Mouse (Mus musculus) neural tube, embryonic 14.5 days (tissue): Measurements from ENCODE around the gene Agap2. TPM values are rescaled to one million over a fixed set of nuclear protein-coding genes. Genes with fewer than 3 reads are reported as not detected.
"Not testable (repeated sequence)": the region's sequence is repeated elsewhere in the genome, so short reads cannot be mapped to it uniquely, and the experiment has no call there.

Source experiments
- ATAC-seq: fragments of 200-750 bp; cut with Nextera tagmentation; 2 replicates; pipeline ENCODE4 v1.8.0; 2017; ENCODE audit warnings: low read depth, mild to moderate bottlenecking, moderate TSS enrichment, moderate library complexity
- H3K27ac ChIP-seq: fragments of 300-500 bp; sonication (generic); 2 replicates; pipeline ENCODE4 v1.5.1; 2014; ENCODE audit warnings: low read depth, mild to moderate bottlenecking, control low read depth, low read length, moderate library complexity, mixed read lengths
- H3K27me3 ChIP-seq: fragments of 300-500 bp; sonication (generic); 2 replicates; pipeline ENCODE4 v1.6.1; 2014; ENCODE audit warnings: low read length; ENCODE audit not compliant: control insufficient read depth, insufficient read depth
- H3K36me3 ChIP-seq: fragments of 300-500 bp; sonication (generic); 2 replicates; pipeline ENCODE4 v1.6.1; 2014; ENCODE audit warnings: low read length, mixed read lengths; ENCODE audit not compliant: control insufficient read depth, insufficient read depth
- H3K4me1 ChIP-seq: fragments of 300-500 bp; sonication (generic); 2 replicates; pipeline ENCODE4 v1.6.1; 2014; ENCODE audit warnings: low read length; ENCODE audit not compliant: control insufficient read depth, insufficient read depth
- H3K4me2 ChIP-seq: fragments of 300-500 bp; sonication (generic); 2 replicates; pipeline ENCODE4 v1.6.1; 2014; ENCODE audit warnings: mild to moderate bottlenecking, low read depth, low read length, control low read depth
- H3K4me3 ChIP-seq: fragments of 300-500 bp; sonication (generic); 2 replicates; pipeline ENCODE4 v1.5.1; 2014; ENCODE audit warnings: low read depth, low read length, control low read depth, mixed read lengths
- H3K9ac ChIP-seq: fragments of 300-500 bp; sonication (generic); replicated peaks from 2 replicates; pipeline ENCODE4 v1.6.1; 2014; ENCODE audit warnings: low read depth, mild to moderate bottlenecking, control low read depth, low read length, mixed read lengths
- H3K9me3 ChIP-seq: fragments of 300-500 bp; sonication (generic); 2 replicates; pipeline ENCODE4 v1.6.1; 2016; ENCODE audit warnings: low read length; ENCODE audit not compliant: control insufficient read depth
- WGBS: fragments of 180-500 bp; shearing (Covaris S2); extraction: QIAGEN DNeasy Blood & Tissue Kit; methylation state at CpG from one replicate; pipeline ENCODE4 v1.1.7; 2014; 5-methylcytosine and 5-hydroxymethylcytosine counted together
- polyA plus RNA-seq: library from polyadenylated mRNA; unstranded; fragments of >200 nt; fragmentation: Nextera tagmentation; extraction: Ambion mirVana; gene quantifications from 2 replicates; pipeline ENCODE4 v1.2.1, GENCODE M21; 2014

Agap2 gene
- polyA plus RNA-seq, 1 experiment from 2014 or later: 10.6 TPM

DNA sequence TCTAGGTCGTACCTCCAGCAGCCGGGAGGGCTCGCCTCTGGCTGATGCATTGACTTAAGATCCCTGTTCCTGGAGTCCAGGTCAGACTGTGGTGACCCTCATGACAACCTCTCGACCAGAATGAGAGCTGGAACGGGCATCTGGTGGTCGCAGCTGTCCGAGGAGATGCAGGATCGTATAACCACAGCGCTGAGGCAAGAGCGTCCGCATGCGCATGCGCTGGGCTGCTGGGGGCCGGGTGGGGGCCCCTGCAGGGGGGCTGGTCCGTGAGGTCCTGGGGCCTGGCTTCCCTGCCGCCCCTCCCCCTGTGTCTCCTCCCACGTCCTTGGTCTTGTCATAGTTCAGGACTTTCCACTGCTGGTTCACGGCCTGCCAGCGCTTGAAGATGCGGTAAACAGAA lies 18.6 kb upstream of the Agap2 start:
- peaks cover 22% of the 10 kb centered on the region for H3K36me3 ChIP-seq
- no peak for ATAC-seq
- H3K27me3 ChIP-seq: 0 out of 2 replicates have a peak, but pooled peaks cover 1% of the 10 kb centered on the region
- no peaks in the 10 kb centered on the region for H3K9me3 ChIP-seq
- H3K9ac ChIP-seq: no peak overlapping the region
- H3K4me3 ChIP-seq: no peak overlapping the region
- peaks cover 9% of the 10 kb centered on the region for H3K4me1 ChIP-seq
- H3K4me2 ChIP-seq: no peak overlapping the region
- 90% methylated on average over 18 of the region's 20 CpGs for WGBS
- no peak overlapping the region for H3K27ac ChIP-seq

DNA sequence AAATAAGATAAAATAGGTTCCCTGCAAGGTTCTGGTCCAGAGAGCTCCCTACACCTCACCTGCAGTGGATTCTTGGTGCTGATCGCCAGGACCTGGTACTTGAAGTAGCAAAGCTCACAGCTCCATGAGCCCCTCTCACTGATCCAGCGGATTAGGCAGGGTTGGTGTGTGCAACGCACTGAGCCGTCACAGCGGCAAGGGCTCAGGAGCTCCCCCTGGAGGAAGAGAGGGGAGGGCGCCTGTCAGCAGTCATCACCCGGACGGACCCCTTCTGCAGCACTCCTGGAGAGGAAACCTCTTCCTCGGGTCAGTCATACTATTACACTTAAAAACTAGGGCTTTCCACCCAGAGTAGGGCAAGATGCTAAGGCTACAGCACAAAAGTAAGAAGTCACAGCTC lies 16.9 kb upstream of the Agap2 start:
- H3K9me3 ChIP-seq: no peaks in the 10 kb centered on the region
- H3K4me3 ChIP-seq: peak overlapping the region; percentile 79
- peak overlapping the region; percentile 79 for H3K4me2 ChIP-seq
- H3K9ac ChIP-seq: no peak overlapping the region
- peaks cover 12% of the 10 kb centered on the region for H3K4me1 ChIP-seq
- H3K36me3 ChIP-seq: peaks cover 22% of the 10 kb centered on the region
- no peaks in the 10 kb centered on the region for H3K27me3 ChIP-seq
- WGBS: 0% methylated on average over 9 of the region's 9 CpGs
- H3K27ac ChIP-seq: no peak overlapping the region
- ATAC-seq: peak; percentile 10; the same call in 1 of the 2 replicates

DNA sequence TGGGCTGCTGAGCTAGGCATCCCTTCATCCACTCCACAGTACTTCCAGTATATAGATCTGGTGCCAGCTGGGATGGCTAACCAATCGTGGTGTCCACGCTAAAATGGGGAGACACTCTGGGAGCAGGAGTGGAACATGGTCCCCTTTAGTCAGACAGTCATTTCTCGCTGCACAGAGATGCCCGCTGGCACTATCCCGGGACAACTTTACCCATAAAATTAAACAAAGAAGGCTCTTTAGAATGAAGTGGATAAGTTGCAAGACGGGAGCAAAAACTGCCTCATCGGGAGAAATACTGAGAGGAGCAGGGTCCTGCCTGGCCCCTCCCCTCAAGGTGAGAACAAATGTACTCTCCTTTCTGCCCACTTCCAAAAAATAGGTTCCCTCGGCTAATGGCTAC lies 16.4 kb upstream of the Agap2 start:
- Histone ChIP-seq H3K9ac (peak overlapping the region; percentile 96), H3K27me3 (no peaks in the 10 kb centered on the region), H3K27ac (no peak overlapping the region), H3K4me2 (peak overlapping the region; percentile 79), H3K36me3 (peaks cover 22% of the 10 kb centered on the region), H3K9me3 (no peaks in the 10 kb centered on the region), H3K4me3 (peak overlapping the region; percentile 79), H3K4me1 (peaks cover 12% of the 10 kb centered on the region)
- WGBS: 3% methylated on average over 8 of the region's 8 CpGs
- ATAC-seq: no peak

DNA sequence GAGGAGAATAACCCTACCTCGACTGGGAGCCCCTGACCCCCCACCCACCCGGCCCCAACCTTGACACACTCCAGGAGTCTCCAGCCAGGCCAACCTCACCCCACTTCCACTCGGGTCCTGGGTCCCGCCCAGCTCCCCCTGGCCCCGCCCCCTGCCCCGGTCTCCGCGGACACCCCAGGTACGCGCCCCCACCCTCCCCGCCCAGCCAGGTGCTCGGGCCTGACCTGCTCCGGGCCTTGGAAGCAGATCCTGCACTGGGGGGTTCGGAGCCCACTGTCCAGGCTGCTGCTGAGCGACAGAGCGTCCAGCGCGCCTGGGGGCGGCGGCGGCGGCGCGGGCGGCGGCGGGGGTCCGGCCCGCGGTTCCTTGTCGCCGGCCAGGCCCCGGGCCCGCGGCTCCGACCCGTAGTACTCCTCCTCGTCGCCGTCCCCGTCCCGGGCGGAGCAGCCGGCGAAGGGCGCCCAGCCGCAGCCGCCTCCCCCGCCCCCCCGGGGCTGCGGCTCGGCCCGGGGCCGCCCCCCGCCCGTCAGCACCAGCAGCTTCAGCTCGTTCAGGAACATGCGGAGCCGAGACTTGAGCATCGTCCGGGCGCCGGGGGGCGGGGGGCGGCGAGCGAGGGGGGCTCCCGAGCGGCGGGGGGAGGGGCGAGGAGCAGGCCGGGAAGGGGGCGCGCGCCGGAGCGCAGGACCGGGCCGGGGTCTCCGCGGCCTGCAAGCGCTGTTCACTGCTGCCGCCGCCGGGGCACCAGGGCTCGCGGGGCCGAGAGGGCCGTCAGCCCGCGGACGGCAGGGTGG lies 15.7 kb upstream of the Agap2 start:
- no peaks in the 10 kb centered on the region for H3K27me3 ChIP-seq
- peak overlapping the region; percentile 79 for H3K4me3 ChIP-seq
- H3K4me1 ChIP-seq: peaks cover 12% of the 10 kb centered on the region
- H3K9ac ChIP-seq: peak overlapping the region; percentile 96
- H3K36me3 ChIP-seq: peaks cover 19% of the 10 kb centered on the region
- WGBS: under 1% methylated on average over 50 of the region's 92 CpGs
- no peak for ATAC-seq
- H3K4me2 ChIP-seq: peak overlapping the region; percentile 79
- H3K27ac ChIP-seq: peak overlapping the region; percentile 96
- H3K9me3 ChIP-seq: no peaks in the 10 kb centered on the region

DNA sequence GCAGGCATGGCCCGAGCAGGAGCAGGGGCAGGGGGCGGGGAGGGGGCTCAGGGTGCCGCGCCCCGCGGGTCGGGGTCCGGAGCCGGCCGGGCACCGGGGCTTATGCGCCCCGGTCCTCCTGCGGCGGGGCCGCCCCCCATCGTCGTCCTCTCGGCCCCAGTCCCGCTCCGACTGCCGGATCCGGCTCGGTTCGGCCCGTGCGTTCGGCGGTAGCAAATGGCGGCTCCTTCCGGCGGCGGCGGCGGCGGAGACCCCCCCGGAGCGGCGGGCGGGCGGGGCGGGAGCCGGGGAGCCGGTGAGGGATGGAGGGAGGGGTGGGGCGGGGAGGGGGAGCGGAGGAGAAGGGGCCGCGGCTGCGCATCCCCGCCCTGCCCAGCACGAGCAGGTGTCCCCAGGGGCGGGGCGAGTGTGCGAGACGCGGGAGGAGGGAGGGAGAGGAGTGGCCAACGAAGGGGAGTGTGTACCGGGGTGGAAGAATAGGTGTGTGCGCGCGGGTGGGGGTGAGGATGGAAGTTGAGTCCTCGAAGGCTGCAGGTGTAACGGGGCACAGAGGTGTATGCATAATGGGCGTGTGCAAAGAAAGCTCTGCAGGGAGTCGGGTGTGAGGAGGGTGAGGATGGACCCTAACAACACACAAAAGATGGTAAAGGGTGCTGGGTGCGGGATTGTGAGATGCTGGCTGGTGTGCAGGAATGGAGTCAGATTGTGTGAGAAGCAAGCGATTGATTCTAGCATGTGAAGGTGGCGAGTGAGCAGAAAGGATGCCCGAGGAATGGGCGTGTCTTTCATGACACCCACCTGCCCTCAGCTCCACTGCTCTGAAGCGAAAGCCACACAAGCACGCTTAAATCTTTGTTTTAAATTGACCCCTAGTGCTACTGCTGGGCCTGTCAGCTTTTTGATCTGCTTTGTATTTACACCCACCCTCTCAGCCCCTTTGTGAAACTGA lies 14.8 kb upstream of the Agap2 start, which contains the start of gene March9:
March9 (minus strand) TSS at position 217 of the 949 bp plus-strand sequence.
- H3K4me1 ChIP-seq: peaks cover 20% of the 10 kb centered on the region

DNA sequence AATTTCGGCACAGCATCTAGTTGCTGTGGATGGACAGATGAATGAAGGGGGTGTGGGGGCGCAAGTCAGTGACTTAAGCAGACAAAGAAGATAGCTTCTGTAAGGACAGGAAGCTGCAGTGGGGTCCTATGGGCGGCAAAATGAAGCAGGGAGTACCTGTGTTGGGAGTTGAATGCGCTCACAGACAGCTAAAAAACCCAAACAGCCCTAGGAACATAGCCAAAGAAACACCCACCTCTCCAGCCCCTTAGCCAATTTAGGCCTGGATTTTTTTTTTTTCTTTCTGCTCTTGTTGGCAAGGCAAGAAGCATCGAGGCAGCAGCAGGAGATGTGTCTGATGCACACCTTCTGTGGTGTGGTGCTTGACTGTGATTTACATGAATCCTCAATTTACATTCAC lies 14.0 kb upstream of the Agap2 start:
- peaks cover 18% of the 10 kb centered on the region for H3K4me1 ChIP-seq
- no peaks in the 10 kb centered on the region for H3K27me3 ChIP-seq
- WGBS: 20% methylated on average over 5 of the region's 5 CpGs
- H3K36me3 ChIP-seq: peaks cover 21% of the 10 kb centered on the region
- H3K4me2 ChIP-seq: peak overlapping the region; percentile 79
- H3K9ac ChIP-seq: peak overlapping the region; percentile 96
- H3K9me3 ChIP-seq: no peaks in the 10 kb centered on the region
- ATAC-seq: no peak
- H3K4me3 ChIP-seq: peak overlapping the region; percentile 79
- H3K27ac ChIP-seq: peak overlapping the region; percentile 96

More for the DNA sequence above, 14.8 kb upstream of the Agap2 start, which contains the start of gene March9:
- peak; percentile 41 for ATAC-seq
- Histone ChIP-seq H3K27me3 (no peaks in the 10 kb centered on the region), H3K36me3 (peaks cover 21% of the 10 kb centered on the region), H3K4me2 (peak within 1 kb of the TSS; percentile 79), H3K9me3 (no peaks in the 10 kb centered on the region), H3K27ac (peak within 1 kb of the TSS; percentile 96), H3K9ac (peak within 1 kb of the TSS; percentile 96), H3K4me3 (peak within 1 kb of the TSS; percentile 79)
- WGBS: under 1% methylated on average over 64 of the region's 72 CpGs

DNA sequence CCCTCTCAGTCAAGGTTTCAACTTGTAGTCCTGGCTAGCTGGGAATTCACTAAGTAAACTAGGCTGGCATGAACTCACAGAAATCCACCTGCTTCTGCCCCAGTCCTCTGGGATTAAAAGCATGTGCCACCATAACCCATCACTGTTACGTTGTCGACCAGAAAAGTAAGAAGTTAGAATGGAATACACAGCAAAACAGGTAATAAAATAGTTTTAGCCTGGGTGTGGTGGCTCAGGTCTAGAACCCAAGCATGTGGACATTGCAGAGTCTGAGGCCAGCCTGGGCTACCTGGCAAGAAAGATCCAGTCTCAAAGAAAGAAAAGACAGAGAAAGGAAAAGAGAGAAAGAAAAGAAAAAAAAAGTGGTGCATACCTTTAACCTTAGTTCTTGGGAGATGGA lies 13.6 kb upstream of the Agap2 start:
- peak overlapping the region; percentile 79 for H3K4me3 ChIP-seq
- H3K36me3 ChIP-seq: peaks cover 21% of the 10 kb centered on the region
- H3K27ac ChIP-seq: peak overlapping the region; percentile 96
- no peak for ATAC-seq
- H3K4me2 ChIP-seq: peak overlapping the region; percentile 79; the same call in 1 of the 2 replicates
- H3K9ac ChIP-seq: no peak overlapping the region
- WGBS: 69% methylated on average over 2 of the region's 2 CpGs
- no peaks in the 10 kb centered on the region for H3K9me3 ChIP-seq
- H3K27me3 ChIP-seq: no peaks in the 10 kb centered on the region
- peaks cover 18% of the 10 kb centered on the region for H3K4me1 ChIP-seq

DNA sequence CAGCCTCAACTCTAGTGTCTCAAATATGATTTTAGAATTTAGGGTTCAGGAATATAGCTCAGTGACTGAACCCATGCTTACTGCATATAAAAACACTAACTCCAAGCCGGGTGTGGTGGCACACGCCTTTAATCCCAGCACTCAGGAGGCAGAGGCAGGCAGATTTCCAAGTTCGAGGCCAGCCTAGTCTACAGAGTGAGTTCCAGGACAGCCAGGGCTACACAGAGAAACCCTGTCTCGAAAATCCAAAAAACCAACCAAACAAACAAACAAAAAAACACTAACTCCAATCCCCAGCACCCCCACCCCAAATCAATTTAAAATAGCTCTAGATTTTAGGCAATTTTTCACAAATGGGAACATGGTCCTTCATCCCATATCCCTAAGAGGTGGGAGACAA lies 13.0 kb upstream of the Agap2 start:
- not testable (repeated sequence) for H3K27ac ChIP-seq, H3K27me3 ChIP-seq, ATAC-seq, H3K9ac ChIP-seq, H3K9me3 ChIP-seq, H3K4me3 ChIP-seq, H3K4me2 ChIP-seq
- Histone ChIP-seq H3K36me3 (peaks cover 25% of the 10 kb centered on the region), H3K4me1 (peaks cover 18% of the 10 kb centered on the region)
- 95% methylated on average over 4 of the region's 4 CpGs for WGBS
